Mouse (Mus musculus) R1 (cell line): ENCODE measurements around the gene Olfr1030.
"Not testable (repeated sequence)": the region's sequence is repeated elsewhere in the genome, so short reads cannot be mapped to it uniquely, and the experiment has no call there.

Experiments used
- DNase-seq: peaks from one replicate; pipeline ENCODE4 v3.0.0-alpha.2; 2018; ENCODE audit warnings: low read depth, low spot score

Olfr1030 gene

DNA sequence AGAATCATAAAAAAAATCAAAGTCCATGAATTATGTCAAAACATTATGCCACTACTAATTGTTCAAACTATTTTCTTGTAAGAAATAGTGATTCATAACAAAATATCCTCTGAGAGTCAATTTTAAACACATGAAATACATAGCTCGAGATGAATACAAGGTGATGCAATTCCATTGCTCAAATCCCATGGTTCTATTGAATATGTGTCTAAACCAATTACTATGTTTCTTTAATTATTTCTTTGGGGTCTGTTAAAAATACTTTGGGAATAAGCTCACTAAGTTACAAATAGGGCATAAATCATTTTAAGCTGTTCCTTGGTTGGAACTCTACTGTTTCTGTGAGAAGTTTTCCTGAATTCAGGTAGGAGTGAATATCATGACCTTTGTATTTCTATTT is at the start of gene Olfr1030:
Olfr1030 (plus strand) TSS at position 301 of the 400 bp plus-strand sequence.
- no peak for DNase-seq

DNA sequence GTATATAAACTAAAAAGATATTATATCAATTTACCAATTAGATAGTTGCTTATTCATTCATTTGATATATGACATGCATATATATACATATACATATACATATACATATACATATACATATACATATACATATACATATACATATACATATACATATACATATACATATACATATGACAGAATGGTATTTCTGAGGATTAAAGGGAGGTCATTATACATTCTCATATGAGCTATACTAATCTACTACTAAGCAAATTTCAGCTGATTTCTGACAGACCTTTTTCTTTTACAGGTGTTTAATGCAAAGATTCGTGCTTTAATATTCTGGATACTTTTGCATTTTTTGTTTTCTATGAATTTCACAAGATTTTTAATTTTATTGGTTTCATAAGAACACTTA is 28.9 kb upstream of the Olfr1030 start, which contains the start of gene Olfr1028:
Olfr1028 (plus strand) TSS at position 301 of the 400 bp plus-strand sequence.
- DNase-seq: no peak

DNA sequence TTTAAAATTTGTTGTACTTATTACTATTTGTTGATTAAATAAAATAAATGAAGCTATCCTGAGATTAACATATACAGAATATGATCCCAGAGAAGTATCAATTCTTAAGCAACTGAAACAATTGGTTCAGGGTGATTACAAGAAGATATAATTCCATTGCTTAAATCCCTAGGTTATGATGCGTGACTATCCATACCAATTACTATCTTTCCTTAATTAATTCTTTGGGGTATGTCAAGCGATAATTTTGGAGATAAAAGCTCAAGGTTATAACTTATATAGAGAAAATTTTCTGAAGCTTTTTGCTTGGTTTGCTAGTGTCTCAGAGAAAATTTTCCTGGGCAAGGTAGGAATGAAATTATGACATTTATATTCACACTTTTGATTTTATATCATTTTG is 5.5 kb upstream of the Olfr1030 start, which contains the start of gene Olfr1029:
Olfr1029 (plus strand) TSS at position 301 of the 400 bp plus-strand sequence.
- no peak for DNase-seq

DNA sequence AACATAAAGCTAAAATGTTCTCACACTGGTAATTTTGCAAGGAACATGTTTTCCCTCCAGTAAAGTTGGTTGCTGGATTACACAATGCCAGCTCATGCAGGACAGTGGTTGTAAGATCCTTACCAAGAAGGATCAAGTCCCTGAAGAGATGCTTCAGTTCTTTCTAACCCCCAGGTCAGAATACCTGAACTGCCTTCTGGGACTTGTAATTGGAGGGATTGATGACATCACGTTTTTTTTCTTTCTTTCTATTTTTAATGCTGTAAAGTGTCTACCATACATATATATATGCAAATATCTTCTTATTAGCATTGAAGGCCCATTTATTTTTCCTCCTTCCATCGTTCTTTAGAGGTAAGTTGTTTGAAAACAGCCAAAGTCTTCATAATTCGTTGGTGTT is 10.9 kb downstream of the Olfr1030 start, which contains the start of gene Olfr1031:
Olfr1031 (plus strand) TSS at position 301 of the 400 bp plus-strand sequence.
- no peak for DNase-seq

DNA sequence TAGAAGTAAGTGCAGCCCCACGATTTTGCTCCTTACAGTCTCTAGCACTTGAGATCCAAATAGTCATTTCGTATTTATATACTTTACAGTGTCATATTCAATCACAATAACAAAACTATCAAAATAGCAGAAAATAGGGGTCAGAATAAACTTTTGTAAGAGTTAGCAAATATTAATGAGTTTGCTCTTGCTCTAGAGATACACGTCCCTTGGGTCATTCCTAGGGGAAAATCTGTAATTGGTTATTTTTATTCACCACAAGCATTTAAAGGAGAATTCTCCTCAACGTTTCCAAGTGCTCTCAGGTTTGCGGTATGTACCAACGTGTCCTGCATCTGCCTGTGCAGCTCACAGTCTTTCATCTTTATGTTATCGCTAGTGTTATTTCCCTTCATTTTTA is 26.2 kb downstream of the Olfr1030 start, which contains the start of gene Olfr1032:
Olfr1032 (plus strand) TSS at position 301 of the 400 bp plus-strand sequence.
- DNase-seq: no peak

DNA sequence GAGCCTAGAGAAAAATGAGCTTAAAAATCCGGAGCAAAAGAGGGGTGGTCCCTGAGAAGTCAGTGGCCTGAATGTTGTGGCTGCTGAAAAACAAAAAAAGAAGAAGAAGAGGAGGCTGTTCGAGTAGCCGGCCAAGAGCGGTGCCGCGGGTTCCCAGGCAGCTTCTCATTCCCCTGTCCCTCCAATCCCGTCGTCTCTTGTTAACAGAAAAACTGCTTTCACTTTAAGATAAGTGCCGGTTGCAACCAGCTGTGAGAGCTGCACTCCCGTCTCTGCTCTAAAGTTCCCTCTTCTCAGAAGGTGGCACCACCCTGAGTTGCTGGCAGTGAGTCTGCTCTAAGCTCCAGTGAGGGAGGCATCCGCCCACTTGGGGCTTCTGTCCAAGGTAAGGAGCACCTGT is 41.3 kb downstream of the Olfr1030 start, which contains the start of gene Olfr1033:
Olfr1033 (plus strand) TSS at position 228 of the 400 bp plus-strand sequence.
- DNase-seq: peak; percentile 1

DNA sequence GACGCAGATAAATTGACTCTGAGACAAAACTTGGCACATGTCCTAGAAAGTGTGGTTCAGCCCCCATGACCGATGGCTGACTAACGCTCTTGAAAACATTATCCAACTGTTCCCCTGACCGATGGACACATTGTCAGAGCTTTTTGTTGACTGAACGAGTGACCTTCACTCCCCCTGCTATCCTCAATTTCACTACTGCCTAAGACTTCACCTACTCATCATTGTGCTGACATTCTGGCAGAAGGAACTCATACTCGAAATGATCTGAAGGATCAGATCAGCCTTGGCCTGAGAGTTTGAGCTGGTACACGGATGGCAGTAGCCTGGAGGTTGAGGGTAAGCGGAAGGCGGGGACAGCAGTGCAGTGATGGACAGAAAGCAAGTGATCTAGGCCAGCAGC is 42.4 kb downstream of the Olfr1030 start:
- not testable (repeated sequence) for DNase-seq
